8 mouse cellular contexts compared by ENCODE assay signal in genomic region chr17:26932839-26933398, GRCm38 (mm10). TPM values are rescaled to one million over a fixed set of nuclear protein-coding genes. Genes with fewer than 3 reads are reported as not detected.
DNase-seq lines count a peak whose midpoint lies in the region; ATAC-seq and TF ChIP-seq lines count a peak whose summit lies in the region.

TSS of gene Phf1 (plus strand) at chr17:26933052.

- peaks cover 25% of the 10 kb centered on the region for H3K4me1 ChIP-seq in hindbrain, embryonic 12.5 days
- H3K4me1 ChIP-seq in lung, postnatal 0 days (ENCODE audit: insufficient read depth, low read depth, low read length) = peaks cover 11% of the 10 kb centered on the region

- under 1% methylated on average over 43 of the region's 43 CpGs for WGBS in hindbrain, embryonic 12.5 days
- WGBS in lung, postnatal 0 days = under 1% methylated on average over 36 of the region's 43 CpGs

- DNase-seq in R1 (ENCODE audit: low read depth, low spot score) = peak; percentile 92
- DNase-seq in cerebellum, postnatal 14 days = peak; percentile 98
- peak; percentile 82 to 89 for DNase-seq in frontal cortex, postnatal 14 days (ENCODE audit: low spot score in 2 of 2)
- peak; percentile 92 to 96 for DNase-seq in layer of hippocampus, postnatal 10 days (ENCODE audit: low spot score in 2 of 2)
- DNase-seq in lung, postnatal 0 days (ENCODE audit: low spot score) = peak; percentile 96
- peak; percentile 95 for DNase-seq in ovary, postnatal 10 days (ENCODE audit: low spot score)
- DNase-seq in thymus, postnatal 0 days (ENCODE audit: low spot score) = peak; percentile 93

- H3K9me3 ChIP-seq in hindbrain, embryonic 12.5 days (replicated peaks) = no peaks in the 10 kb centered on the region
- H3K9me3 ChIP-seq in lung, postnatal 0 days (ENCODE audit: low read length) = no peaks in the 10 kb centered on the region

- peak within 1 kb of the TSS; percentile 72 for H3K4me3 ChIP-seq in hindbrain, embryonic 12.5 days
- peak within 1 kb of the TSS; percentile 85 for H3K4me3 ChIP-seq in lung, postnatal 0 days (ENCODE audit: low read depth, low read length)

- peak within 1 kb of the TSS; percentile 81 for H3K27ac ChIP-seq in hindbrain, embryonic 12.5 days
- peak within 1 kb of the TSS; percentile 85 for H3K27ac ChIP-seq in lung, postnatal 0 days (ENCODE audit: low read length)

- H3K27me3 ChIP-seq in hindbrain, embryonic 12.5 days = no peaks in the 10 kb centered on the region
- H3K27me3 ChIP-seq in lung, postnatal 0 days (replicated peaks; ENCODE audit: insufficient read depth, low read length) = no peaks in the 10 kb centered on the region

- no peak for TF ChIP-seq EP300 in lung, postnatal 0 days (IDR thresholded peaks at IDR 0.05)

- TF ChIP-seq CTCF in lung, postnatal 0 days (IDR thresholded peaks at IDR 0.05) = peak; percentile 14; the same call in 1 of the 2 replicates

- ATAC-seq in hindbrain, embryonic 12.5 days (ENCODE audit: low FRiP score) = peak; percentile 84
- peak; percentile 91 for ATAC-seq in lung, postnatal 0 days

- peak within 1 kb of the TSS; percentile 88 for H3K4me2 ChIP-seq in hindbrain, embryonic 12.5 days (replicated peaks)
- H3K4me2 ChIP-seq in lung, postnatal 0 days (replicated peaks; ENCODE audit: low read depth, low read length) = peak within 1 kb of the TSS; percentile 96

- H3K9ac ChIP-seq in hindbrain, embryonic 12.5 days = peak within 1 kb of the TSS; percentile 88
- peak within 1 kb of the TSS; percentile 84 for H3K9ac ChIP-seq in lung, postnatal 0 days (replicated peaks; ENCODE audit: low read depth)

- H3K36me3 ChIP-seq in hindbrain, embryonic 12.5 days = peaks cover 38% of the 10 kb centered on the region
- H3K36me3 ChIP-seq in lung, postnatal 0 days (ENCODE audit: insufficient read depth, low read length) = no peaks in the 10 kb centered on the region

RNA-seq across cellular contexts. Expression of gene Phf1, which starts in this region (rescaled TPM):
- polyA plus RNA-seq in hindbrain, embryonic 12.5 days (2016; fragmentation: Nextera tagmentation; extraction: Ambion mirVana) = 14.6 and 15.7 TPM in 2 replicates
- total RNA-seq in layer of hippocampus, postnatal 10 days (2021) = 10 to 100 TPM; 23.0 to 23.9 TPM
- 15.2 and 16.2 TPM in 2 replicates for polyA plus RNA-seq in lung, postnatal 0 days (2015; fragmentation: Nextera tagmentation; extraction: Ambion mirVana)
- 8.5 and 9.3 TPM in 2 replicates for polyA plus RNA-seq in thymus, postnatal 0 days (2015; fragmentation: Nextera tagmentation; extraction: Ambion mirVana)

Comparison
In these comparisons a context has a peak if more than half of its experiments do, and no peak if none do; other contexts are left out.
1. Peak in every context shown above with its lines: DNase-seq, ATAC-seq, H3K4me3 ChIP-seq and H3K27ac ChIP-seq.